Mouse (Mus musculus): ENCODE measurements around the gene D630045J12Rik. TPM values are rescaled to one million over a fixed set of nuclear protein-coding genes. Genes with fewer than 3 reads are reported as not detected.

The D630045J12Rik gene
- polyA plus RNA-seq, 1 experiment: 1.7 TPM

GRCm38 (mm10) chr6:38196266-38197189 is 57.3 kb downstream of the D630045J12Rik start:
- no peak overlapping the region for H3K4me3 ChIP-seq (ENCODE audit: insufficient read depth, poor library complexity, severe bottlenecking)
- H3K27me3 ChIP-seq (ENCODE audit: control insufficient read depth, insufficient read depth, insufficient read length): no peaks in the 10 kb centered on the region
- H3K36me3 ChIP-seq (ENCODE audit: control insufficient read depth, insufficient read depth): no peaks in the 10 kb centered on the region
- H3ac ChIP-seq (ENCODE audit: control insufficient read depth, insufficient read length, low read depth): no peak overlapping the region
- no peaks in the 10 kb centered on the region for H3K79me2 ChIP-seq (ENCODE audit: control insufficient read depth, insufficient read depth)
- H3K79me3 ChIP-seq (ENCODE audit: low read depth): no peaks in the 10 kb centered on the region
- TF ChIP-seq USF1 (IDR thresholded peaks at IDR 0.05; ENCODE audit: low read depth) (no peak), MYOG (IDR thresholded peaks at IDR 0.05; ENCODE audit: control insufficient read depth, extremely low read depth, insufficient read length) (no peak), CTCF (IDR thresholded peaks at IDR 0.05; ENCODE audit: control insufficient read depth, insufficient read depth, insufficient read length) (no peak), MYOD1 (IDR thresholded peaks at IDR 0.05; ENCODE audit: control insufficient read depth, insufficient read length, low read depth) (no peak)

GRCm38 (mm10) chr6:38195306-38195705 is 58.5 kb downstream of the D630045J12Rik start:
- H3K4me3 ChIP-seq (ENCODE audit: insufficient read depth, poor library complexity, severe bottlenecking): no peak overlapping the region
- H3K36me3 ChIP-seq (ENCODE audit: control insufficient read depth, insufficient read depth): no peaks in the 10 kb centered on the region
- no peaks in the 10 kb centered on the region for H3K27me3 ChIP-seq (ENCODE audit: control insufficient read depth, insufficient read depth, insufficient read length)
- no peaks in the 10 kb centered on the region for H3K79me3 ChIP-seq (ENCODE audit: low read depth)
- TF ChIP-seq CEBPB (IDR thresholded peaks at IDR 0.05; ENCODE audit: low read depth) (no peak), MYOG (IDR thresholded peaks at IDR 0.05; ENCODE audit: control insufficient read depth, extremely low read depth, insufficient read length) (no peak), FOSL1 (IDR thresholded peaks at IDR 0.05; ENCODE audit: insufficient read depth, low read length, poor library complexity, severe bottlenecking) (no peak), USF1 (IDR thresholded peaks at IDR 0.05; ENCODE audit: low read depth) (no peak), CTCF (IDR thresholded peaks at IDR 0.05; ENCODE audit: control insufficient read depth, insufficient read depth, insufficient read length) (no peak), MYOD1 (IDR thresholded peaks at IDR 0.05; ENCODE audit: control insufficient read depth, insufficient read length, low read depth) (no peak), MAX (IDR thresholded peaks at IDR 0.05) (no peak)
- no peak overlapping the region for H3ac ChIP-seq (ENCODE audit: control insufficient read depth, insufficient read length, low read depth)
- H3K79me2 ChIP-seq (ENCODE audit: control insufficient read depth, insufficient read depth): no peaks in the 10 kb centered on the region

GRCm38 (mm10) chr6:38194046-38194445 is 59.8 kb downstream of the D630045J12Rik start:
- Histone ChIP-seq H3K79me3 (ENCODE audit: low read depth) (no peaks in the 10 kb centered on the region), H3K4me3 (ENCODE audit: insufficient read depth, poor library complexity, severe bottlenecking) (no peak overlapping the region), H3K36me3 (ENCODE audit: control insufficient read depth, insufficient read depth) (no peaks in the 10 kb centered on the region), H3K27me3 (ENCODE audit: control insufficient read depth, insufficient read depth, insufficient read length) (no peaks in the 10 kb centered on the region), H3K79me2 (ENCODE audit: control insufficient read depth, insufficient read depth) (no peaks in the 10 kb centered on the region), H3ac (ENCODE audit: control insufficient read depth, insufficient read length, low read depth) (no peak overlapping the region)
- TF ChIP-seq FOSL1 (IDR thresholded peaks at IDR 0.05; ENCODE audit: insufficient read depth, low read length, poor library complexity, severe bottlenecking): no peak
- no peak for TF ChIP-seq MYOD1 (IDR thresholded peaks at IDR 0.05; ENCODE audit: control insufficient read depth, insufficient read length, low read depth)

- H3ac ChIP-seq (ENCODE audit: control insufficient read depth, insufficient read length, low read depth): no peak overlapping the region
- no peaks in the 10 kb centered on the region for H3K79me3 ChIP-seq (ENCODE audit: low read depth)
- TF ChIP-seq CTCF (IDR thresholded peaks at IDR 0.05; ENCODE audit: control insufficient read depth, insufficient read depth, insufficient read length) (no peak), MYOG (IDR thresholded peaks at IDR 0.05; ENCODE audit: control insufficient read depth, extremely low read depth, insufficient read length) (no peak), USF1 (IDR thresholded peaks at IDR 0.05; ENCODE audit: low read depth) (no peak), MYOD1 (IDR thresholded peaks at IDR 0.05; ENCODE audit: control insufficient read depth, insufficient read length, low read depth) (no peak), MAX (IDR thresholded peaks at IDR 0.05) (no peak), CEBPB (IDR thresholded peaks at IDR 0.05; ENCODE audit: low read depth) (no peak), FOSL1 (IDR thresholded peaks at IDR 0.05; ENCODE audit: insufficient read depth, low read length, poor library complexity, severe bottlenecking) (no peak)
- no peaks in the 10 kb centered on the region for H3K27me3 ChIP-seq (ENCODE audit: control insufficient read depth, insufficient read depth, insufficient read length)
- H3K79me2 ChIP-seq (ENCODE audit: control insufficient read depth, insufficient read depth): no peaks in the 10 kb centered on the region
- no peak overlapping the region for H3K4me3 ChIP-seq (ENCODE audit: insufficient read depth, poor library complexity, severe bottlenecking)
- H3K36me3 ChIP-seq (ENCODE audit: control insufficient read depth, insufficient read depth): no peaks in the 10 kb centered on the region
Observed at GRCm38 (mm10) chr6:38192952-38193351, 60.9 kb downstream of the D630045J12Rik start.

GRCm38 (mm10) chr6:38186312-38186950 is 67.4 kb downstream of the D630045J12Rik start:
- H3K4me3 ChIP-seq (ENCODE audit: insufficient read depth, poor library complexity, severe bottlenecking): no peak overlapping the region
- H3K36me3 ChIP-seq (ENCODE audit: control insufficient read depth, insufficient read depth): no peaks in the 10 kb centered on the region
- H3K79me2 ChIP-seq (ENCODE audit: control insufficient read depth, insufficient read depth): no peaks in the 10 kb centered on the region
- TF ChIP-seq FOSL1 (IDR thresholded peaks at IDR 0.05; ENCODE audit: insufficient read depth, low read length, poor library complexity, severe bottlenecking) (no peak), CEBPB (IDR thresholded peaks at IDR 0.05; ENCODE audit: low read depth) (no peak), MAX (IDR thresholded peaks at IDR 0.05) (no peak), MYOG (IDR thresholded peaks at IDR 0.05; ENCODE audit: control insufficient read depth, extremely low read depth, insufficient read length) (no peak)
- no peaks in the 10 kb centered on the region for H3K79me3 ChIP-seq (ENCODE audit: low read depth)
- H3ac ChIP-seq (ENCODE audit: control insufficient read depth, insufficient read length, low read depth): no peak overlapping the region
- H3K27me3 ChIP-seq (ENCODE audit: control insufficient read depth, insufficient read depth, insufficient read length): no peaks in the 10 kb centered on the region
